Mouse (Mus musculus) stomach, postnatal 0 days (tissue): ENCODE results near the gene 6030408B16Rik.

Experiments
- CTCF ChIP-seq: IDR thresholded peaks from 2 replicates; pipeline ENCODE4 v1.5.1; 2016; ENCODE audit warnings: antibody characterized with exemption, low read depth, mild to moderate bottlenecking, moderate library complexity
- EP300 ChIP-seq: optimal IDR thresholded peaks from 2 replicates; pipeline ENCODE3; 2016; ENCODE audit warnings: antibody characterized with exemption

GRCm38 (mm10) chr15:101295106-101295505 lies 2.1 kb downstream of the 6030408B16Rik start:
- no peak for TF ChIP-seq CTCF
- no peak for TF ChIP-seq EP300
